Mouse (Mus musculus): Measurements from ENCODE around the gene Tm4sf19. TPM values are rescaled to one million over a fixed set of nuclear protein-coding genes. Genes with fewer than 3 reads are reported as not detected.
"Not testable (repeated sequence)": the region's sequence is repeated elsewhere in the genome, so short reads cannot be mapped to it uniquely, and the experiment has no call there.

Gene Tm4sf19
- polyA plus RNA-seq, 1 experiment from 2014 or later = 0.12 TPM

- Histone ChIP-seq H3K27ac (replicated peaks) (peak overlapping the region; percentile 95), H3K9ac (peak overlapping the region; percentile 96), H3K36me3 (no peaks in the 10 kb centered on the region), H3K4me3 (peak overlapping the region; percentile 93), H3K4me2 (peak overlapping the region; percentile 93), H3K4me1 (peaks cover 40% of the 10 kb centered on the region), H3K9me3 (no peaks in the 10 kb centered on the region), H3K27me3 (replicated peaks) (no peaks in the 10 kb centered on the region)
- no peak for ATAC-seq (ENCODE audit: extremely low read depth, insufficient number of reproducible peaks, low FRiP score, low TSS enrichment)
- WGBS = 2% methylated on average over 28 of the region's 28 CpGs
Measured at GRCm38 (mm10) chr16:32431047-32431591, 30.8 kb downstream of the Tm4sf19 start.

DNA sequence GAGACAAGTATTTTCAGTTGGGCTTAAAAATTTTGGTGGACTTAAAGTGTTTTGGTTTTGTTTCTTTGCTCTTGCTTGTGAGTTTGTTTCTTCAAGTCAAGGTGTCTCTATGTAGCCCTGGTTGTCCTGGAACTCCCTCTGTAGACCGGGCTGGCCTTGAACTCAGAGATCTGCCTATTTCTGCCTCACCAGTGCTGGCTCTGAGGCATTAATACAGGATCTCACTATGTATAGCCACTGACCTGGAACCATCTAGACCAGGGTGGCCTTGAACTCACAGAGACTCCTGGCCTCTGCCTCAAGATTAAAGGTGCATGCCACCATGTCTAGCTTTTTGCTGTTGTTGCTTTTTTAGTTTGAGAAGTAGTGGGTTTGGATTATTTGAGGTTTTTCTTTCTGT lies 31.6 kb downstream of the Tm4sf19 start:
- Histone ChIP-seq H3K9me3 (no peaks in the 10 kb centered on the region), H3K4me2 (peak overlapping the region; percentile 93), H3K4me1 (peaks cover 43% of the 10 kb centered on the region), H3K4me3 (peak overlapping the region; percentile 93), H3K9ac (peak overlapping the region; percentile 96), H3K27me3 (replicated peaks) (no peaks in the 10 kb centered on the region), H3K27ac (replicated peaks) (no peak overlapping the region), H3K36me3 (no peaks in the 10 kb centered on the region)
- WGBS = 73% methylated on average over 1 of the region's 1 CpGs
- ATAC-seq (ENCODE audit: extremely low read depth, insufficient number of reproducible peaks, low FRiP score, low TSS enrichment) = no peak

GRCm38 (mm10) chr16:32433138-32433537 lies 32.8 kb downstream of the Tm4sf19 start:
- Histone ChIP-seq H3K27ac (replicated peaks) (no peak overlapping the region), H3K27me3 (replicated peaks) (no peaks in the 10 kb centered on the region), H3K4me2 (no peak overlapping the region), H3K9me3 (no peaks in the 10 kb centered on the region), H3K9ac (no peak overlapping the region), H3K36me3 (peaks cover 4% of the 10 kb centered on the region; the same call in 1 of the 2 replicates), H3K4me1 (peaks cover 50% of the 10 kb centered on the region), H3K4me3 (no peak overlapping the region)
- no peak for ATAC-seq (ENCODE audit: extremely low read depth, insufficient number of reproducible peaks, low FRiP score, low TSS enrichment)
- whole genome bisulfite sequencing = 75% methylated on average over 2 of the region's 2 CpGs

DNA sequence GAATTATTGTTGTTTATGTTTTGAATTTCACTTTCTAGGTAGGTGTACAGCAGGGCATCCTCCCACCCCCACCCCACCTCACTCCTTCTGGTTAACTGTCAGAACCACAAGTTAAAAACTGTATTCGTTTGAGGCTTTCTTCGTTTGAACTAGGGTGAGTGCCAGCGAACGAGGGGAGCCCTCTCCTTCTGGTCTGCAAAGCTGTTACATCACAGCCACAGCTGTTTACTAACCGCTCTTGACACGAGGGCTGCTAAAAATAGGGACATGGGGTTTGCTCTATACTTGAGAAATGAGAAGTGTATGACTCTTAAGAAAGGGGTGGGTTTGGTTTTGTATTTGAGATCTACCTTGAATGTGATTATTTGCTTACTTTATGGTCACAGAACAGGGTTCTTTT lies 33.8 kb downstream of the Tm4sf19 start:
- ATAC-seq (ENCODE audit: extremely low read depth, insufficient number of reproducible peaks, low FRiP score, low TSS enrichment) = no peak
- Histone ChIP-seq H3K27ac (replicated peaks) (peak overlapping the region; percentile 16; the same call in 1 of the 2 replicates), H3K9ac (peak overlapping the region; percentile 34; the same call in 1 of the 2 replicates), H3K9me3 (no peaks in the 10 kb centered on the region), H3K4me3 (no peak overlapping the region), H3K4me2 (peak overlapping the region; percentile 42), H3K4me1 (peaks cover 50% of the 10 kb centered on the region), H3K36me3 (peaks cover 4% of the 10 kb centered on the region; the same call in 1 of the 2 replicates), H3K27me3 (replicated peaks) (no peaks in the 10 kb centered on the region)
- 27% methylated on average over 6 of the region's 6 CpGs for WGBS

DNA sequence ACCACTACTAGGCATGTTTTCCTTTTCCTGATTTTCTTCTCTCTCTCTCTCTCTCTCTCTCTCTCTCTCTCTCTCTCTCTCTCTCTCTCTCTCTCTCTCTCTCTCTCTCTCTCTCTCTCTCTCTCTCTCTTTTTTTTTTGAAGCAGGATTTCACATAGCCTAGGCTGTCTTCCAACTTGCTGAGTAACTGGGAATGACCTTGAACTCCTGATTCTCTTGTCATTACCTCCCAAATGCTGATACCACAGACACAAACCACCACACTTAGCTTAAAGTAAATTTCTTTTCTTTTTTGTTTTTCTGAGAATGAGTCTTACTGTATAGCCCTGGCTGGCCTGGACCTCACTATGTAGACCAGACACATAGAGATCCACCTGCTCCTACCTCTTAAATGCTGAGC lies 34.4 kb downstream of the Tm4sf19 start:
- H3K4me3 ChIP-seq = no peak overlapping the region
- H3K27ac ChIP-seq (replicated peaks) = peak overlapping the region; percentile 17
- H3K9ac ChIP-seq = no peak overlapping the region
- H3K36me3 ChIP-seq = peaks cover 7% of the 10 kb centered on the region
- no peak for ATAC-seq (ENCODE audit: extremely low read depth, insufficient number of reproducible peaks, low FRiP score, low TSS enrichment)
- no peaks in the 10 kb centered on the region for H3K9me3 ChIP-seq
- peaks cover 45% of the 10 kb centered on the region for H3K4me1 ChIP-seq
- H3K27me3 ChIP-seq (replicated peaks) = no peaks in the 10 kb centered on the region
- H3K4me2 ChIP-seq = no peak overlapping the region

DNA sequence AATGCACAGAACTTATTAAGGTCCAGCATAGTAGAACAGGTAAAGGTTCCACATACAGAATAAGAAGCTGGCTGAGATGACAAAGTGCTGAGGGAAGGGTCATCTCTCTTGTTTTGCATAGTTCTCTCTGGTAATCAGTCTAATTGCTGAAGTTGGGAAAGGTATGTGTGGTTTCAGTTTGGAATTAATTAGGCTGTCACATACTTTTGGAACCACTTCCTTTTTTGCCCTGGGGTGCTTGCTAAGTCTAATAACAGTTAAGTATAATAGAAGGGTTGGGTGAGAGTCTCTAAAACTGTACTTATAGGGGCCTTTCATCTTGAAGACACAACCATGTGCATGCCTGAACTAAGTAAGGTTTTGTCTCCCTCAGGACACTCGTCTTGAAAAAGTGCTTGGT lies 36.4 kb downstream of the Tm4sf19 start:
- no peak overlapping the region for H3K27ac ChIP-seq (replicated peaks)
- WGBS = 47% methylated on average over 1 of the region's 1 CpGs
- peaks cover 25% of the 10 kb centered on the region for H3K36me3 ChIP-seq
- no peak overlapping the region for H3K4me2 ChIP-seq
- H3K4me3 ChIP-seq = no peak overlapping the region
- no peaks in the 10 kb centered on the region for H3K9me3 ChIP-seq
- no peak for ATAC-seq (ENCODE audit: extremely low read depth, insufficient number of reproducible peaks, low FRiP score, low TSS enrichment)
- H3K4me1 ChIP-seq = peaks cover 43% of the 10 kb centered on the region
- no peak overlapping the region for H3K9ac ChIP-seq
- H3K27me3 ChIP-seq (replicated peaks) = no peaks in the 10 kb centered on the region

DNA sequence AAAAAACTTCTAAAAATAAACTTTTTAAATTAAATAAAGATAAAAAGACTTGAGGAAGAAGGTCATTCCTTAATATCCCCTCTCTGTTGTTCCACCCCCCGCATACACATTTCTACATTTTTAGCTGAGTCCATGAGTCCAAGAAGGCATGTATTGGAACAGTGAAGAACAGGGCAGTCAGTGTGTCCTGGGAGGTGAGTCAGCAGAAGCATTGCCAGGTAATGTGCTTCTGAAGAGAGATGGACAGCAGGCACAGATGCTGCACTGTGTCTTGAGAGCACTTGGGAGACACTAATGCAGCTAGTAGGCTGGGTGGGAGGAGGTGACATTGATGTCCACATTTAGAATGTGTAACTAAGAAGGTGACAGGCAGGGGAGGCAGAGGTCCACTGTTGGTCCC lies 37.0 kb downstream of the Tm4sf19 start:
- ATAC-seq (ENCODE audit: extremely low read depth, insufficient number of reproducible peaks, low FRiP score, low TSS enrichment) = no peak
- Histone ChIP-seq H3K9me3 (no peaks in the 10 kb centered on the region), H3K27ac (replicated peaks) (no peak overlapping the region), H3K4me1 (peaks cover 37% of the 10 kb centered on the region), H3K4me2 (no peak overlapping the region), H3K36me3 (peaks cover 26% of the 10 kb centered on the region), H3K4me3 (no peak overlapping the region), H3K27me3 (replicated peaks) (no peaks in the 10 kb centered on the region), H3K9ac (no peak overlapping the region)
- WGBS = 98% methylated on average over 1 of the region's 1 CpGs

GRCm38 (mm10) chr16:32441432-32441831 lies 41.1 kb downstream of the Tm4sf19 start:
- Histone ChIP-seq H3K27me3 (replicated peaks) (no peaks in the 10 kb centered on the region), H3K4me3 (no peak overlapping the region), H3K36me3 (peaks cover 36% of the 10 kb centered on the region), H3K4me2 (no peak overlapping the region), H3K9me3 (no peaks in the 10 kb centered on the region), H3K9ac (no peak overlapping the region), H3K4me1 (peaks cover 18% of the 10 kb centered on the region), H3K27ac (replicated peaks) (no peak overlapping the region)
- ATAC-seq (ENCODE audit: extremely low read depth, insufficient number of reproducible peaks, low FRiP score, low TSS enrichment) = no peak
- WGBS = 78% methylated on average over 3 of the region's 3 CpGs

DNA sequence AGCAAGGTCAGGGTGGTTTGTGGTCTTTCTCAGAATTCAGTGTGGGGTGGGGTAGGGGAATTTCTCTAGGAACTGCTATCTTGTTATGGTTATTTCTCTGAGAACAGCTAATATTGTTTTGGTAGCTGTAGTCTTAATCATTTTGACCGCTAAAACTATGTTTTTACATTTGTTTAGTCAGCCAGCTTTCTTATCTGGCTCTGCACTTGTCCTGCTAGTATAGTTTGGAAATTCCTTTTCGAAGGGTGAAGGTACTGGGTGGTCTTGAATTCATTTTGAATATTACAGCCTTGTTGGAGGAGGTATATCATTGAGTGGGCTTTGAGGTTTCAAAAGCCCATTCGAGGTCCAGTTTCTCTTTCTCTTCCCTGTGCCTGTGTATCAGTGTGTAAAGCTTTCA lies 44.3 kb downstream of the Tm4sf19 start:
- H3K9ac ChIP-seq; ATAC-seq (ENCODE audit: extremely low read depth, insufficient number of reproducible peaks, low FRiP score, low TSS enrichment); H3K9me3 ChIP-seq; H3K27me3 ChIP-seq (replicated peaks); H3K4me3 ChIP-seq; H3K27ac ChIP-seq (replicated peaks); H3K4me2 ChIP-seq: not testable (repeated sequence)
- Histone ChIP-seq H3K36me3 (peaks cover 30% of the 10 kb centered on the region), H3K4me1 (peaks cover 18% of the 10 kb centered on the region)
- WGBS = 75% methylated on average over 3 of the region's 3 CpGs

- no peaks in the 10 kb centered on the region for H3K9me3 ChIP-seq
- H3K4me2 ChIP-seq = no peak overlapping the region
- no peaks in the 10 kb centered on the region for H3K27me3 ChIP-seq (replicated peaks)
- no peak overlapping the region for H3K27ac ChIP-seq (replicated peaks)
- peaks cover 18% of the 10 kb centered on the region for H3K4me1 ChIP-seq
- H3K9ac ChIP-seq = no peak overlapping the region
- H3K36me3 ChIP-seq = peaks cover 22% of the 10 kb centered on the region
- no peak for ATAC-seq (ENCODE audit: extremely low read depth, insufficient number of reproducible peaks, low FRiP score, low TSS enrichment)
- WGBS = 84% methylated on average over 1 of the region's 1 CpGs
- no peak overlapping the region for H3K4me3 ChIP-seq
Measured at GRCm38 (mm10) chr16:32445558-32445957, 45.3 kb downstream of the Tm4sf19 start.

DNA sequence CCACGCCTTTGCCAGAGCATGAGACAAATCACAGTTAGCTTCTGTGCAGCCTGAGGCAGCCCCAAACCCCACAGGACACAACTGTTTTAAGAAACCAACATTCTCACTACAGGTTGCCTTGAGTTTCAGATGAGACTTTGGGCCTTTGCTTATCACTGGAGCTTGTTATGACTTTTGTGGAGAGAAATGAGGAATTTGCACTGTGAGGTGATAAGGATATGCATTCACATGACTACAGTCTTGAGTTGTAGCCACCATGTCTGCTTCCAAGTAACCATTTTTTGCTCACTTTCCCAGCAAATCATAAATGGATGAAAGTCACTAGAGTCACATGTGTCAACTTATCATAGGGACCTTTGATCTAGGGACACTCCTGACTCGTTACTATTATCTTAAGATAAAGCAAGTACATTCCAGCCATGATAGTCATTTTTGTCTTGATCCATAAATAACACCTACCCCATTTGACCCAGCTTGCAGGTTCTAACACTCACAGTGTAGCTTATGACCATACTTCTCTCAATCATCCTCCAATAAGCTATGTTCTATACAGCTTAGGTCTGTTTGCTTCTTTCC lies 46.3 kb downstream of the Tm4sf19 start:
- no peak overlapping the region for H3K27ac ChIP-seq (replicated peaks)
- no peak overlapping the region for H3K4me2 ChIP-seq
- H3K9me3 ChIP-seq = no peaks in the 10 kb centered on the region
- peaks cover 14% of the 10 kb centered on the region for H3K4me1 ChIP-seq
- H3K27me3 ChIP-seq (replicated peaks) = no peaks in the 10 kb centered on the region
- peaks cover 13% of the 10 kb centered on the region for H3K36me3 ChIP-seq
- 48% methylated on average over 2 of the region's 2 CpGs for WGBS
- H3K9ac ChIP-seq = no peak overlapping the region
- H3K4me3 ChIP-seq = no peak overlapping the region
- ATAC-seq (ENCODE audit: extremely low read depth, insufficient number of reproducible peaks, low FRiP score, low TSS enrichment) = no peak

DNA sequence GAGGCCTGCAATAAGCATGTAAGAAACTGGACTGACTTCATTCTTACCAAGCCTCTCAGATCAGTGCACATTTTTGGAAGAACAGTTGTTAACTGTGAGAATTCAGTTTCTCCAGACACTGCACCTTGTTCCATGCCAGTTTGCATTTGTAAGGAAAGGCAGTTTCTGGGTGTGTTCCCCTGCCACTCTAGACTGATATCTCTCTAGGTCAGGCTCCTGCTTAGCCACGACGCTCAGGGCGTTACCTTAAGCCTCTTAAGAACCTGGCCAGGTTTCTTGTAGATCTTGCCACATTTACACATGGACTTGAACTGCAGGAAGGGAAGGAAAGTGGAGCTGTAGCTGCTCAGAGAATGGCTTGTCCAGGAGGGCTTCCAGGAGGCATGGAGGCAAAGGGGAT lies 49.4 kb downstream of the Tm4sf19 start:
- no peaks in the 10 kb centered on the region for H3K27me3 ChIP-seq (replicated peaks)
- peaks cover 27% of the 10 kb centered on the region for H3K36me3 ChIP-seq
- ATAC-seq (ENCODE audit: extremely low read depth, insufficient number of reproducible peaks, low FRiP score, low TSS enrichment) = no peak
- no peak overlapping the region for H3K27ac ChIP-seq (replicated peaks)
- H3K9ac ChIP-seq = no peak overlapping the region
- no peaks in the 10 kb centered on the region for H3K9me3 ChIP-seq
- peaks cover 14% of the 10 kb centered on the region for H3K4me1 ChIP-seq
- H3K4me2 ChIP-seq = no peak overlapping the region
- 82% methylated on average over 3 of the region's 3 CpGs for WGBS
- H3K4me3 ChIP-seq = no peak overlapping the region
